Mouse (Mus musculus) erythroblast, embryonic 14.5 days (primary cell): ENCODE measurements around the gene Rfx2.

Experiments used
- GATA1 ChIP-seq: IDR thresholded peaks from 2 replicates; pipeline ENCODE4 v1.6.1; 2012; ENCODE audit warnings: low read length, inconsistent platforms, mixed read lengths
- TAL1 ChIP-seq: IDR thresholded peaks from 3 replicates; pipeline ENCODE4 v1.6.1; 2012; ENCODE audit warnings: low read length, inconsistent platforms, mixed read lengths

GRCm38 (mm10) chr17:56802065-56802464, 28.7 kb downstream of the Rfx2 start:
- no peak for TF ChIP-seq GATA1
- no peak for TF ChIP-seq TAL1
